Mouse (Mus musculus) lung, postnatal 0 days (tissue): ENCODE results near the gene Fbxl22. TPM values are rescaled to one million over a fixed set of nuclear protein-coding genes. Genes with fewer than 3 reads are reported as not detected.

Experiments
- ATAC-seq: fragments of 200-750 bp; cut with Nextera tagmentation; 2 replicates; pipeline ENCODE4 v1.8.0; 2017; ENCODE audit warnings: moderate library complexity
- DNase-seq: peaks from one replicate; pipeline ENCODE4 v3.0.0-alpha.2; 2016; ENCODE audit warnings: low spot score
- H3K27ac ChIP-seq: fragments of 300-500 bp; sonication (generic); 2 replicates; pipeline ENCODE4 v1.5.1; 2014; ENCODE audit warnings: antibody characterized with exemption, mild to moderate bottlenecking, low read length, mixed read lengths
- H3K27me3 ChIP-seq: fragments of 300-500 bp; sonication (generic); replicated peaks from 2 replicates; pipeline ENCODE4 v1.6.1; 2014; ENCODE audit warnings: low read length, mixed read lengths; ENCODE audit not compliant: insufficient read depth
- H3K36me3 ChIP-seq: fragments of 300-500 bp; sonication (generic); 2 replicates; pipeline ENCODE4 v1.6.1; 2014; ENCODE audit warnings: low read length, mixed read lengths; ENCODE audit not compliant: insufficient read depth
- H3K4me1 ChIP-seq: fragments of 300-500 bp; sonication (generic); 2 replicates; pipeline ENCODE4 v1.6.1; 2014; ENCODE audit warnings: antibody characterized with exemption, low read depth, low read length, mixed read lengths; ENCODE audit not compliant: insufficient read depth
- H3K4me2 ChIP-seq: fragments of 300-500 bp; sonication (generic); replicated peaks from 2 replicates; pipeline ENCODE4 v1.6.1; 2014; ENCODE audit warnings: low read depth, mild to moderate bottlenecking, low read length, moderate library complexity, mixed read lengths
- H3K4me3 ChIP-seq: fragments of 300-500 bp; sonication (generic); 2 replicates; pipeline ENCODE4 v1.5.1; 2014; ENCODE audit warnings: low read depth, low read length
- H3K9ac ChIP-seq: fragments of 300-500 bp; sonication (generic); replicated peaks from 2 replicates; pipeline ENCODE4 v1.6.1; 2014; ENCODE audit warnings: low read depth, mild to moderate bottlenecking
- H3K9me3 ChIP-seq: fragments of 300-500 bp; sonication (generic); 2 replicates; pipeline ENCODE4 v1.6.1; 2016; ENCODE audit warnings: low read length, mixed read lengths
- CTCF ChIP-seq: IDR thresholded peaks from 2 replicates; pipeline ENCODE4 v1.5.1; 2016; ENCODE audit warnings: antibody characterized with exemption, mild to moderate bottlenecking
- EP300 ChIP-seq: IDR thresholded peaks from 2 replicates; pipeline ENCODE4 v1.6.1; 2016; ENCODE audit warnings: antibody characterized with exemption, mild to moderate bottlenecking, control low read depth
- WGBS: fragments of 180-500 bp; shearing (Covaris S2); extraction: QIAGEN DNeasy Blood & Tissue Kit; methylation state at CpG from one replicate; pipeline ENCODE4 v1.1.7; 2014; 5-methylcytosine and 5-hydroxymethylcytosine counted together
- polyA plus RNA-seq: library from polyadenylated mRNA; unstranded; fragments of >200 nt; fragmentation: Nextera tagmentation; extraction: Ambion mirVana; gene quantifications from 2 replicates; pipeline ENCODE4 v1.2.1, GENCODE M21; 2015

Gene Fbxl22
- polyA plus RNA-seq, 1 experiment from 2014 or later = 3.4 TPM

DNA sequence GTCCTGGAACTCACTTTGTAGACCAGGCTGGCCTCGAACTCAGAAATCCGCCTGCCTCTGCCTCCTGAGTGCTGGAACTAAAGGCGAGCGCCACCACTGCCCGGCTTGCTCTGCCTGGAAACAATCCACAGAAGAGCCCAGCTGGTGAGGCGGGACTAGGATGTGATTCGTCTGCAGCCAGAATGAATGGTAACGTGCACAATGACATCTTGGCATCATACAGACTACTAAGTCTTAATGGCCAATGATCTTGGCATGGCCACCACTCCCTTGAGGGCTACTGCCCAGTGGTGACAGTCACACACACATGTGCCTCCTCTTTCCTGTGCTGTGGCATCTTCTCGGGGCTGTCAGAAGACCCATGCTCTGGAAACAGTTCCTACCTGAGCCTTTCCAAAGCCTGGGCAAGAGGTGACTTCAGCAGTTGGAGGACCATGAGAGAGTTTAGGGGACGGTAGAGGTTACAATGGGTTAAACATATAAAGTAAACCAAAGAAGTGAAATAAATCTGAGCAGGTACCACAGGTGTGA is 1.4 kb upstream of the Fbxl22 start:
- no peak for TF ChIP-seq CTCF
- TF ChIP-seq EP300 = no peak
- Histone ChIP-seq H3K4me2 (no peak overlapping the region), H3K27me3 (no peaks in the 10 kb centered on the region), H3K36me3 (peaks cover 19% of the 10 kb centered on the region; the same call in 1 of the 2 replicates), H3K9me3 (no peaks in the 10 kb centered on the region), H3K4me1 (no peaks in the 10 kb centered on the region), H3K27ac (no peak overlapping the region), H3K4me3 (no peak overlapping the region), H3K9ac (no peak overlapping the region)
- 86% methylated on average over 10 of the region's 10 CpGs for WGBS
- ATAC-seq = no peak
- no peak for DNase-seq

- no peak for ATAC-seq
- H3K27ac ChIP-seq = no peak overlapping the region
- no peak overlapping the region for H3K4me2 ChIP-seq
- WGBS = 64% methylated on average over 2 of the region's 2 CpGs
- TF ChIP-seq CTCF (no peak), EP300 (no peak)
- no peaks in the 10 kb centered on the region for H3K9me3 ChIP-seq
- no peak overlapping the region for H3K9ac ChIP-seq
- H3K36me3 ChIP-seq = peaks cover 12% of the 10 kb centered on the region; the same call in 1 of the 2 replicates
- no peak overlapping the region for H3K4me3 ChIP-seq
- H3K4me1 ChIP-seq = no peaks in the 10 kb centered on the region
- H3K27me3 ChIP-seq = no peaks in the 10 kb centered on the region
- no peak for DNase-seq
These were observed 722 bp upstream of the Fbxl22 start for GRCm38 (mm10) chr9:66515115-66515514.

DNA sequence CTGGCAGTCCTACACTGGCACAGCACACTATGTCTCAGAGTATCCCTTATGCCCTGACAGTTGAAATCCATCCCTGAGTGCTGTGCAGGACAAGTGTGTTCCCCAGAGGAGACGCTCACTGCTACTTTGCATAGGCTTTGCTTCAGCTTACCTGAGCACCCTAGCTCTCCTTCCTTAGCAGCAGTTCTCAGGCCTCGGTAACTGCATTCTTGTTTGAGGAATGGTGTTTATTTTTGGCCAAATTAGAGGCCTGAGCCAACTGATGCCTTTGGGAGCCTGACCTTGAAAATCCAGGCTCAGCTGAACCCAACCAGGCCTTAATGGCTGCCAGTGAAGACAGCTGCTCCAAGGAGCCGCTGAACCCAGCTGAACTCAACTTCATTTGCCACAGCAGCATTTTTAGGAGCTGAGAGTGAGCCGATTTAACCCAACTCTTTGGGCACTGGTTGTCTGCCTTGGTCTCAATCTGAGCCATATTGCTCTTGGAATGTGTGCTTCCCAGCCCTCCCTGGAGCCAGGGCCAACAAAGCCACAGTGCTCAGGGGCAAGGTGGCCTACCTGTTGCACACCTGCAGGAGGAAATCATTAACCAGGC is 635 bp downstream of the Fbxl22 start:
- Histone ChIP-seq H3K27me3 (no peaks in the 10 kb centered on the region), H3K4me2 (0 out of 2 replicates have a peak overlapping the region, but pooled peaks have one; percentile 3), H3K36me3 (peaks cover 9% of the 10 kb centered on the region; the same call in 1 of the 2 replicates), H3K4me1 (no peaks in the 10 kb centered on the region), H3K9me3 (no peaks in the 10 kb centered on the region), H3K4me3 (no peak overlapping the region), H3K27ac (no peak overlapping the region), H3K9ac (no peak overlapping the region)
- ATAC-seq (no peak), DNase-seq (no peak)
- WGBS = 62% methylated on average over 4 of the region's 4 CpGs
- TF ChIP-seq CTCF (no peak), EP300 (no peak)

GRCm38 (mm10) chr9:66513150-66513549 is 1.2 kb downstream of the Fbxl22 start:
- no peak overlapping the region for H3K9ac ChIP-seq
- H3K27me3 ChIP-seq = no peaks in the 10 kb centered on the region
- TF ChIP-seq EP300 (no peak), CTCF (peak; percentile 21; the same call in 1 of the 2 replicates)
- H3K4me1 ChIP-seq = no peaks in the 10 kb centered on the region
- ATAC-seq = no peak
- no peak overlapping the region for H3K4me3 ChIP-seq
- no peak overlapping the region for H3K4me2 ChIP-seq
- peaks cover 11% of the 10 kb centered on the region; the same call in 1 of the 2 replicates for H3K36me3 ChIP-seq
- no peak overlapping the region for H3K27ac ChIP-seq
- DNase-seq = no peak
- H3K9me3 ChIP-seq = no peaks in the 10 kb centered on the region

DNA sequence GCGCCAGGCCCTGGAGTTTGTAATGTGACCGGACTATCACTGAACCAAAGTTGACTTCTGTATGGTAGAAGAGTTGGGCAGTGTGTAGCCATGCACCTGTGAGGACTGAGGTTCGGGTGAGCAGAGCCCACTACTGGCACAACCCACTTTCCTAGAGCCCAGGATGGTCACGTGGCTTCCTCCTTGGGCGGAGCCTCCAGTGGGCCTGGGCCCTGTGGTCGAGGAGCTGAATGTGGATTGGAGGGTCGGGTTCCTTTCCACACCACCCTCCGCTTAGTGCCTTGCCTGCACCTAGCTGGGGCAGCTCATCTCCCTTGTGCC is 2.1 kb downstream of the Fbxl22 start:
- no peaks in the 10 kb centered on the region for H3K4me1 ChIP-seq
- H3K9me3 ChIP-seq = no peaks in the 10 kb centered on the region
- DNase-seq (peak; percentile 91), ATAC-seq (peak; percentile 79)
- H3K36me3 ChIP-seq = peaks cover 17% of the 10 kb centered on the region; the same call in 1 of the 2 replicates
- no peaks in the 10 kb centered on the region for H3K27me3 ChIP-seq
- H3K9ac ChIP-seq = peak overlapping the region; percentile 62
- peak overlapping the region; percentile 99 for H3K4me2 ChIP-seq
- WGBS = 0% methylated on average over 8 of the region's 8 CpGs
- peak overlapping the region; percentile 70 for H3K4me3 ChIP-seq
- peak; percentile 10; the same call in 1 of the 2 replicates for TF ChIP-seq CTCF
- TF ChIP-seq EP300 = no peak
- peak overlapping the region; percentile 91 for H3K27ac ChIP-seq

GRCm38 (mm10) chr9:66511580-66512350 is 2.6 kb downstream of the Fbxl22 start:
- H3K36me3 ChIP-seq = peaks cover 16% of the 10 kb centered on the region; the same call in 1 of the 2 replicates
- H3K9me3 ChIP-seq = no peaks in the 10 kb centered on the region
- WGBS = under 1% methylated on average over 75 of the region's 78 CpGs
- DNase-seq (peak; percentile 96), ATAC-seq (peak; percentile 93)
- H3K4me1 ChIP-seq = no peaks in the 10 kb centered on the region
- TF ChIP-seq CTCF (no peak; the same call in 1 of the 2 replicates), EP300 (no peak)
- H3K27ac ChIP-seq = peak overlapping the region; percentile 91
- no peaks in the 10 kb centered on the region for H3K27me3 ChIP-seq
- peak overlapping the region; percentile 99 for H3K4me2 ChIP-seq
- H3K9ac ChIP-seq = peak overlapping the region; percentile 62
- H3K4me3 ChIP-seq = peak overlapping the region; percentile 70
